Mouse (Mus musculus): ENCODE measurements around the gene Nat8.
A peak's percentile ranks its signal among the peaks of the same experiment; 100 is the strongest.
"Not testable (repeated sequence)": the region's sequence is repeated elsewhere in the genome, so short reads cannot be mapped to it uniquely, and the experiment has no call there.

The Nat8 gene

GRCm38 (mm10) chr6:85831796-85832321 lies at the start of gene Nat8:
TSS of gene Nat8 (minus strand) at chr6:85832082.
- no peak for DNase-seq (ENCODE audit: low read depth, low spot score)

- DNase-seq (ENCODE audit: low read depth, low spot score): not testable (repeated sequence)
Observed at GRCm38 (mm10) chr6:85869006-85869405, 37.1 kb upstream of the Nat8 start, which contains the start of gene Nat8f2. TSS of gene Nat8f2 (minus strand) at chr6:85869158.

- no peak for DNase-seq (ENCODE audit: low read depth, low spot score)
Observed at GRCm38 (mm10) chr6:85867726-85868690, 36.1 kb upstream of the Nat8 start.

GRCm38 (mm10) chr6:85866995-85867394 lies 35.1 kb upstream of the Nat8 start:
- not testable (repeated sequence) for DNase-seq (ENCODE audit: low read depth, low spot score)

GRCm38 (mm10) chr6:85866166-85866565 lies 34.3 kb upstream of the Nat8 start:
- DNase-seq (ENCODE audit: low read depth, low spot score): not testable (repeated sequence)

GRCm38 (mm10) chr6:85864900-85865639 lies 33.2 kb upstream of the Nat8 start:
- not testable (repeated sequence) for DNase-seq (ENCODE audit: low read depth, low spot score)

GRCm38 (mm10) chr6:85863840-85864239 lies 32.0 kb upstream of the Nat8 start:
- DNase-seq (ENCODE audit: low read depth, low spot score): no peak

- DNase-seq (ENCODE audit: low read depth, low spot score): no peak
Observed at GRCm38 (mm10) chr6:85863136-85863535, 31.3 kb upstream of the Nat8 start.

GRCm38 (mm10) chr6:85862565-85862964 lies 30.7 kb upstream of the Nat8 start:
- DNase-seq (ENCODE audit: low read depth, low spot score): no peak

GRCm38 (mm10) chr6:85861247-85861646 lies 29.4 kb upstream of the Nat8 start:
- DNase-seq (ENCODE audit: low read depth, low spot score): no peak

GRCm38 (mm10) chr6:85856194-85856678 lies 24.4 kb upstream of the Nat8 start:
- DNase-seq (ENCODE audit: low read depth, low spot score): no peak

GRCm38 (mm10) chr6:85853481-85853880 lies 21.6 kb upstream of the Nat8 start:
- DNase-seq (ENCODE audit: low read depth, low spot score): no peak

GRCm38 (mm10) chr6:85851062-85851773 lies 19.3 kb upstream of the Nat8 start:
- DNase-seq (ENCODE audit: low read depth, low spot score): no peak

GRCm38 (mm10) chr6:85849240-85849639 lies 17.4 kb upstream of the Nat8 start:
- DNase-seq (ENCODE audit: low read depth, low spot score): no peak

- no peak for DNase-seq (ENCODE audit: low read depth, low spot score)
Observed at GRCm38 (mm10) chr6:85848140-85848539, 16.3 kb upstream of the Nat8 start.

- DNase-seq (ENCODE audit: low read depth, low spot score): no peak
Observed at GRCm38 (mm10) chr6:85846921-85847320, 15.0 kb upstream of the Nat8 start.

GRCm38 (mm10) chr6:85843677-85844458 lies 12.0 kb upstream of the Nat8 start:
- not testable (repeated sequence) for DNase-seq (ENCODE audit: low read depth, low spot score)

- no peak for DNase-seq (ENCODE audit: low read depth, low spot score)
Observed at GRCm38 (mm10) chr6:85839982-85840381, 8.1 kb upstream of the Nat8 start.

- no peak for DNase-seq (ENCODE audit: low read depth, low spot score)
Observed at GRCm38 (mm10) chr6:85838674-85839073, 6.8 kb upstream of the Nat8 start.

- DNase-seq (ENCODE audit: low read depth, low spot score): peak; percentile 24
Observed at GRCm38 (mm10) chr6:85837307-85837706, 5.4 kb upstream of the Nat8 start.

Measured in brain, embryonic 18.5 days (tissue).